Comparison of ENCODE assay signal across 24 mouse cellular contexts in the genomic region with DNA sequence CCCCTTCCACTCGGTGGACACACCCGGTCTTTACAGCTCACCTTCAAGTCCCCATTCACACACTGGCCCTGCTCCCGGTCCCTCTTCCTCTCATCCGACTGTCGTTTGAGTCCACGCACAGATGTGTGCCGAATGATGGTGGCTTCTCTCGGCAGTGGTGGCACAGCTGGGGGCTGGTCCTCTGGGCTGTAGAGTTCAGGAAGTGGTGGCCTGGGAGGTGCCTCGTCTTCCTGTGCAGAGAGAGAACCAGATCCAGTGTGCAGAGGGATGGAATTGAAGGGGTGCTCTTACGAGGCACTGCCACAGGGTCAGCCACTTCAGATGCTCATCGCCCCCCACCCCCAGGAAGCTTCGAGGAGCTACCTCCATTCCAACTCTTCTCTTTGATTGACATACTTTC. TPM values are rescaled to one million over a fixed set of nuclear protein-coding genes. Genes with fewer than 3 reads are reported as not detected.
DNase-seq lines count a peak whose midpoint lies in the region; ATAC-seq and TF ChIP-seq lines count a peak whose summit lies in the region.
"Had no signal": no experiment of that assay in that cellular context is flagged by ENCODE, and none has a peak within 500 bp of the region (broad histone marks: within the 10 kb centered on the region; RNA-seq: fewer than 3 reads in every experiment).

No protein-coding gene starts in this region.

- no peak for DNase-seq in testis, postnatal 14 days (ENCODE audit: low spot score)
- no peak for DNase-seq in natural killer cell, adult 2 months (ENCODE audit: low spot score in 2 of 2)
- no peak for DNase-seq in gastrocnemius, postnatal 14 days
- DNase-seq: adrenal gland, adult 8-10 months; adrenal gland, postnatal 14 days; B cell, adult 2 months; cerebellum, adult 11-12 months; cerebellum, adult 2 months; cerebellum, adult 9-10 months; cerebellum, postnatal 25 days; embryo, embryonic 11 days; forebrain, postnatal 0 days had no signal

- peak; percentile 45 for ATAC-seq in granulocyte monocyte progenitor cell, adult 5-6 weeks (replicated peaks; ENCODE audit: poor library complexity, severe bottlenecking)
- peak; percentile 38 for ATAC-seq in megakaryocyte progenitor cell, adult 5-6 weeks (replicated peaks; ENCODE audit: poor library complexity)
- ATAC-seq: activated CD4-positive, CD25-positive, alpha-beta regulatory T cell, adult 4 months; CD4-positive, CD25-positive, alpha-beta regulatory T cell, adult 4 months; forebrain, embryonic 13.5 days; forebrain, embryonic 15.5 days; Patski had no signal

- intact Hi-C loops in gastrocnemius, postnatal 14 days (cut with DNase I; ENCODE audit: low total_unique reads), result loop anchor here (5.0 kb wide), 1 partner anchor 110 kb away; no protein-coding TSS in a partner anchor

- no peak overlapping the region for H3K27ac ChIP-seq in testis, adult 2 months (ENCODE audit: control insufficient read depth, insufficient read depth, low read depth, low read length)
- H3K27ac ChIP-seq: embryonic facial prominence, embryonic 13.5 days; embryonic facial prominence, embryonic 15.5 days; forebrain, embryonic 13.5 days; forebrain, embryonic 15.5 days had no signal

- no peaks in the 10 kb centered on the region for H3K27me3 ChIP-seq in testis, adult 2 months (ENCODE audit: control insufficient read depth, insufficient read depth, low read length)
- H3K27me3 ChIP-seq: CH12.LX; embryonic facial prominence, embryonic 13.5 days; embryonic facial prominence, embryonic 15.5 days; forebrain, embryonic 13.5 days; forebrain, embryonic 15.5 days; Patski had no signal

- peaks cover 2% of the 10 kb centered on the region for H3K4me1 ChIP-seq in testis, adult 2 months (ENCODE audit: control insufficient read depth, insufficient read depth, low read length)
- H3K4me1 ChIP-seq: embryonic facial prominence, embryonic 15.5 days had no signal

- TF ChIP-seq POLR2A in testis, adult 2 months (IDR thresholded peaks at IDR 0.05; ENCODE audit: control insufficient read depth, low read depth, low read length), result no peak

- H3K36me3 ChIP-seq in testis, adult 2 months (ENCODE audit: control insufficient read depth, insufficient read depth, low read length), result no peaks in the 10 kb centered on the region
- H3K36me3 ChIP-seq: embryonic facial prominence, embryonic 13.5 days; forebrain, embryonic 15.5 days had no signal

- no peak for TF ChIP-seq CTCF in testis, adult 2 months (IDR thresholded peaks at IDR 0.05; ENCODE audit: control insufficient read depth, insufficient read depth, insufficient replicate concordance, low read depth, low read length)

- H3K4me3 ChIP-seq in testis, adult 2 months (ENCODE audit: control insufficient read depth, low read depth, low read length), result peak overlapping the region; percentile 43
- H3K4me3 ChIP-seq: embryonic facial prominence, embryonic 13.5 days; embryonic facial prominence, embryonic 15.5 days; forebrain, embryonic 13.5 days; forebrain, embryonic 15.5 days had no signal

RNA-seq across cellular contexts. Expression of a gene that starts 52.7 kb away (rescaled TPM):
- 1.6 and 1.7 TPM in 2 replicates for polyA plus RNA-seq in testis, adult 2 months (2012; rRNA removed)
- total RNA-seq in granulocyte monocyte progenitor cell, adult 5-6 weeks (2014; fragmentation: Nextera tagmentation), result 0.77 and 0.81 TPM in 2 replicates
- total RNA-seq in granulocyte monocyte progenitor cell, adult 5-6 weeks (2017), result 2.8 and 2.9 TPM in 2 replicates
- 1.6 and 1.8 TPM in 2 replicates for total RNA-seq in megakaryocyte progenitor cell, adult 5-6 weeks (2015)
- 0.83 and 2.2 TPM in 2 replicates for total RNA-seq in megakaryocyte progenitor cell, adult 5-6 weeks (2017)
- 1 to 10 TPM; 1.8 to 1.9 TPM for total RNA-seq in gastrocnemius, postnatal 14 days (2021)
- polyA plus RNA-seq: G1E had no signal
